Mouse (Mus musculus) cerebellum, postnatal 25 days (tissue): ENCODE measurements around the gene Hrasls5.

Source experiments
- DNase-seq, 2 experiments: peaks; one replicate each; pipeline ENCODE4 v3.0.0; 2021; ENCODE audit warnings: mixed read lengths in 2 of 2

Hrasls5 gene

GRCm38 (mm10) chr19:7611942-7612757 is at the start of gene Hrasls5:
Gene Hrasls5 (plus strand): TSS chr19:7612541.
- peak; percentile 12 to 32 for DNase-seq

- no peak for DNase-seq
These were observed 49.7 kb upstream of the Hrasls5 start for GRCm38 (mm10) chr19:7562601-7563129.

- no peak for DNase-seq
These were observed 48.7 kb upstream of the Hrasls5 start for GRCm38 (mm10) chr19:7563676-7564075.

- DNase-seq, result no peak
These were observed 47.9 kb upstream of the Hrasls5 start for GRCm38 (mm10) chr19:7564457-7564856.

- DNase-seq, result no peak
These were observed 45.5 kb upstream of the Hrasls5 start for GRCm38 (mm10) chr19:7566826-7567225.

GRCm38 (mm10) chr19:7568364-7568763 is 44.0 kb upstream of the Hrasls5 start:
- no peak for DNase-seq

- DNase-seq, result no peak
These were observed 42.7 kb upstream of the Hrasls5 start for GRCm38 (mm10) chr19:7569650-7570049.

- DNase-seq, result no peak
These were observed 36.2 kb upstream of the Hrasls5 start for GRCm38 (mm10) chr19:7576180-7576579.

- no peak for DNase-seq
These were observed 34.6 kb upstream of the Hrasls5 start for GRCm38 (mm10) chr19:7577710-7578109.

- no peak for DNase-seq
These were observed 31.3 kb upstream of the Hrasls5 start for GRCm38 (mm10) chr19:7581042-7581441.

- no peak for DNase-seq
These were observed 29.2 kb upstream of the Hrasls5 start for GRCm38 (mm10) chr19:7583101-7583500.

- no peak for DNase-seq
These were observed 28.7 kb upstream of the Hrasls5 start for GRCm38 (mm10) chr19:7583599-7583998.

- peak in 1 of 2 experiments; percentile 9 for DNase-seq
These were observed 27.1 kb upstream of the Hrasls5 start for GRCm38 (mm10) chr19:7585279-7585678.

- DNase-seq, result no peak
These were observed 26.6 kb upstream of the Hrasls5 start for GRCm38 (mm10) chr19:7585764-7586163.

GRCm38 (mm10) chr19:7590795-7591194 is 21.5 kb upstream of the Hrasls5 start:
- no peak for DNase-seq

GRCm38 (mm10) chr19:7592018-7592417 is 20.3 kb upstream of the Hrasls5 start:
- DNase-seq, result no peak

- DNase-seq, result peak in 1 of 2 experiments; percentile 15
These were observed 16.8 kb upstream of the Hrasls5 start for GRCm38 (mm10) chr19:7595534-7595933.

- DNase-seq, result no peak
These were observed 13.9 kb upstream of the Hrasls5 start for GRCm38 (mm10) chr19:7598481-7598880.

GRCm38 (mm10) chr19:7601551-7601950 is 10.8 kb upstream of the Hrasls5 start:
- DNase-seq, result no peak

GRCm38 (mm10) chr19:7604107-7604506 is 8.2 kb upstream of the Hrasls5 start:
- DNase-seq, result no peak

- DNase-seq, result no peak
These were observed 7.3 kb upstream of the Hrasls5 start for GRCm38 (mm10) chr19:7605013-7605412.

- peak; percentile 38 to 72 for DNase-seq
These were observed 6.2 kb upstream of the Hrasls5 start for GRCm38 (mm10) chr19:7605930-7606783.
